Mouse (Mus musculus): ENCODE results near the gene Spata31d1a.

Gene Spata31d1a

GRCm38 (mm10) chr13:59661966-59662365, 48.2 kb downstream of the Spata31d1a start:
- DNase-seq = no peak

GRCm38 (mm10) chr13:59661387-59661786, 48.7 kb downstream of the Spata31d1a start:
- no peak for DNase-seq

GRCm38 (mm10) chr13:59660371-59660770, 49.8 kb downstream of the Spata31d1a start:
- DNase-seq = no peak

- no peak for DNase-seq
Measured at GRCm38 (mm10) chr13:59657781-59658180, 52.3 kb downstream of the Spata31d1a start.

GRCm38 (mm10) chr13:59656975-59657388, 53.1 kb downstream of the Spata31d1a start:
- no peak for DNase-seq

GRCm38 (mm10) chr13:59656316-59656832, 53.8 kb downstream of the Spata31d1a start:
- DNase-seq = peak; percentile 78

GRCm38 (mm10) chr13:59655718-59656315, 54.3 kb downstream of the Spata31d1a start:
- DNase-seq = no peak

GRCm38 (mm10) chr13:59654465-59654864, 55.7 kb downstream of the Spata31d1a start:
- no peak for DNase-seq

GRCm38 (mm10) chr13:59653136-59653535, 57.0 kb downstream of the Spata31d1a start:
- no peak for DNase-seq

- no peak for DNase-seq
Measured at GRCm38 (mm10) chr13:59652651-59653050, 57.5 kb downstream of the Spata31d1a start.

Data from layer of hippocampus, adult 9-11 months (tissue).